Mouse (Mus musculus): ENCODE results near the gene Nudt1. TPM values are rescaled to one million over a fixed set of nuclear protein-coding genes. Genes with fewer than 3 reads are reported as not detected.
"Not testable (repeated sequence)": the region's sequence is repeated elsewhere in the genome, so short reads cannot be mapped to it uniquely, and the experiment has no call there.

Gene Nudt1
- polyA plus RNA-seq, 1 experiment from 2014 or later: 37.0 TPM

DNA sequence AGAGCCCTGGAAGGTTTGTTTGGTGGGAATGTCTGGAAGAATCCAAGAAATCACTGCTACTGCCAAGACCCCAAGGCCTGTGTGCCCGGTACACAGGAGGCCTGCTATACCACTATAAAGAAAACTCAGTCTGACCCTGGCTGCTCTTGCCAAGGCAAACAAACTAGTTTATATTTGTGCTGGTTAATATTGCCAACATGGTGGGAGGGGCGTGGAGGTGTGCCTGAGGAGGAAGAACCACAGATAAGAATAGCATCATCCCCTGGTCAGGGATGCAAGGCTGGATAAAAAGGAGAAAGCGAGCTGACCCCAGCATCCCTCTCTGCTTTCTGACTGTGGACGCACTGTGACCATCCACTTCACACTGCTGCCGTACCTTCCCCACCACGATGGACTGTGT is 30.9 kb downstream of the Nudt1 start:
- 91% methylated on average over 6 of the region's 6 CpGs for WGBS
- no peaks in the 10 kb centered on the region for H3K4me1 ChIP-seq (ENCODE audit: control insufficient read depth, insufficient read depth, low read length)
- no peak overlapping the region for H3K4me3 ChIP-seq (replicated peaks; ENCODE audit: low read length)
- no peaks in the 10 kb centered on the region for H3K9me3 ChIP-seq (replicated peaks; ENCODE audit: control insufficient read depth, low read length)
- H3K36me3 ChIP-seq (ENCODE audit: control insufficient read depth, insufficient read depth, low read length): peaks cover 9% of the 10 kb centered on the region
- no peak overlapping the region for H3K27ac ChIP-seq (ENCODE audit: low read length)
- no peak for ATAC-seq (ENCODE audit: insufficient read depth, low FRiP score)
- no peak overlapping the region for H3K4me2 ChIP-seq (ENCODE audit: low read depth, low read length)
- H3K27me3 ChIP-seq (ENCODE audit: control insufficient read depth, insufficient read depth, low read length): no peaks in the 10 kb centered on the region
- H3K9ac ChIP-seq (ENCODE audit: low read length): no peak overlapping the region

DNA sequence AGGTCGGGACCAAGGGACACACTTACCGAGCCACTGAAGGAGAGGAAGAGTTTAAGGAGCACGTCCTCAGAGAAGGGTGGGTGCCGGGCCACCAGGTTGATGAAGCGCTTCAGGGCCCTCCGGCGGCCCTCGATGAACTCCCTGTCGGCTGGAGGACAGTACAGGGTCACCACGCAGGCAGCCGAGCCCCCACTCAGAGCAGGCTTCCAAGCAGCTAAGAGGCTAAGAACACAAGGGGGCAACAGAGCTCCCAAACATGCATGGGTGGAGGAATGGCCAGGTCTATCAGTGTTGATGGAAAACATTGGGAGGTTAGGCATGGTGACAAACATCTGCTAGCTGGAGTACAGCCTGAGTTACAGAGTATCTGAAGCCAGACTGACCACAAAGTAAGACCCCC is 34.5 kb downstream of the Nudt1 start:
- H3K27me3 ChIP-seq (ENCODE audit: control insufficient read depth, insufficient read depth, low read length): no peaks in the 10 kb centered on the region
- no peak for ATAC-seq (ENCODE audit: insufficient read depth, low FRiP score)
- no peak overlapping the region for H3K27ac ChIP-seq (ENCODE audit: low read length)
- H3K4me3 ChIP-seq (replicated peaks; ENCODE audit: low read length): no peak overlapping the region
- peaks cover 9% of the 10 kb centered on the region for H3K36me3 ChIP-seq (ENCODE audit: control insufficient read depth, insufficient read depth, low read length)
- H3K9ac ChIP-seq (ENCODE audit: low read length): no peak overlapping the region
- no peaks in the 10 kb centered on the region for H3K9me3 ChIP-seq (replicated peaks; ENCODE audit: control insufficient read depth, low read length)
- H3K4me1 ChIP-seq (ENCODE audit: control insufficient read depth, insufficient read depth, low read length): no peaks in the 10 kb centered on the region
- H3K4me2 ChIP-seq (ENCODE audit: low read depth, low read length): no peak overlapping the region
- 83% methylated on average over 11 of the region's 11 CpGs for WGBS

DNA sequence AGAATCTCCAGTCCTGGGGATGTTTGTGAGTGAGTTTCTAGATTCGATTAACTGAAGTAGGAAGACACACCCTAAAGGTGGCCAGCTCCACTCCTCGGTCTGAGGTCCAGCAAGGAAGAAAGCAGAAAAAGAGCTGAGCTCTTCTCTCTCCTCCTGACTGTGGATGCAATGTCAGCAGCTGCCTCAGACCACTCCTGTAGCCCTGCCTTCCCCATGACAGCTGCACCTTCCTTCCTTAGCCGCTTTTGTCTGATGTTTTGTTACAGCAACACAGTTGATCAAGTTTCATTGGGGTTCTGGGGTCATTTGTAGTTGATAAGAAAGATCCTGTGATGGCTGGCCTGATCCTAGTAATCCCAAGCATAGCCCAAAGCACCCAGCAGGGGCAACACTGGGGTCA is 36.0 kb downstream of the Nudt1 start:
- WGBS: 78% methylated on average over 3 of the region's 3 CpGs
- no peak overlapping the region for H3K27ac ChIP-seq (ENCODE audit: low read length)
- H3K9ac ChIP-seq (ENCODE audit: low read length): no peak overlapping the region
- H3K9me3 ChIP-seq (replicated peaks; ENCODE audit: control insufficient read depth, low read length): no peaks in the 10 kb centered on the region
- ATAC-seq (ENCODE audit: insufficient read depth, low FRiP score): no peak
- H3K36me3 ChIP-seq (ENCODE audit: control insufficient read depth, insufficient read depth, low read length): peaks cover 6% of the 10 kb centered on the region
- no peak overlapping the region for H3K4me3 ChIP-seq (replicated peaks; ENCODE audit: low read length)
- no peaks in the 10 kb centered on the region for H3K27me3 ChIP-seq (ENCODE audit: control insufficient read depth, insufficient read depth, low read length)
- no peak overlapping the region for H3K4me2 ChIP-seq (ENCODE audit: low read depth, low read length)
- no peaks in the 10 kb centered on the region for H3K4me1 ChIP-seq (ENCODE audit: control insufficient read depth, insufficient read depth, low read length)

GRCm38 (mm10) chr5:140359930-140360674 is 38.6 kb downstream of the Nudt1 start:
- Histone ChIP-seq H3K4me2 (ENCODE audit: low read depth, low read length) (no peak overlapping the region), H3K4me3 (replicated peaks; ENCODE audit: low read length) (no peak overlapping the region), H3K27ac (ENCODE audit: low read length) (no peak overlapping the region), H3K9ac (ENCODE audit: low read length) (no peak overlapping the region), H3K36me3 (ENCODE audit: control insufficient read depth, insufficient read depth, low read length) (no peaks in the 10 kb centered on the region), H3K4me1 (ENCODE audit: control insufficient read depth, insufficient read depth, low read length) (no peaks in the 10 kb centered on the region), H3K9me3 (replicated peaks; ENCODE audit: control insufficient read depth, low read length) (peaks cover 5% of the 10 kb centered on the region; the same call in 1 of the 2 replicates), H3K27me3 (ENCODE audit: control insufficient read depth, insufficient read depth, low read length) (no peaks in the 10 kb centered on the region)
- WGBS: 77% methylated on average over 14 of the region's 14 CpGs
- ATAC-seq (ENCODE audit: insufficient read depth, low FRiP score): no peak

GRCm38 (mm10) chr5:140364415-140364814 is 43.0 kb downstream of the Nudt1 start:
- Histone ChIP-seq H3K4me1 (ENCODE audit: control insufficient read depth, insufficient read depth, low read length) (0 out of 2 replicates have a peak, but pooled peaks cover 2% of the 10 kb centered on the region), H3K4me3 (replicated peaks; ENCODE audit: low read length) (no peak overlapping the region), H3K27ac (ENCODE audit: low read length) (no peak overlapping the region), H3K9ac (ENCODE audit: low read length) (no peak overlapping the region), H3K36me3 (ENCODE audit: control insufficient read depth, insufficient read depth, low read length) (no peaks in the 10 kb centered on the region), H3K9me3 (replicated peaks; ENCODE audit: control insufficient read depth, low read length) (peaks cover 5% of the 10 kb centered on the region; the same call in 1 of the 2 replicates), H3K4me2 (ENCODE audit: low read depth, low read length) (no peak overlapping the region), H3K27me3 (ENCODE audit: control insufficient read depth, insufficient read depth, low read length) (no peaks in the 10 kb centered on the region)
- WGBS: 69% methylated on average over 5 of the region's 5 CpGs
- no peak for ATAC-seq (ENCODE audit: insufficient read depth, low FRiP score)

- not testable (repeated sequence) for H3K27ac ChIP-seq (ENCODE audit: low read length); ATAC-seq (ENCODE audit: insufficient read depth, low FRiP score)
Measured at GRCm38 (mm10) chr5:140368126-140368525, 46.7 kb downstream of the Nudt1 start.

DNA sequence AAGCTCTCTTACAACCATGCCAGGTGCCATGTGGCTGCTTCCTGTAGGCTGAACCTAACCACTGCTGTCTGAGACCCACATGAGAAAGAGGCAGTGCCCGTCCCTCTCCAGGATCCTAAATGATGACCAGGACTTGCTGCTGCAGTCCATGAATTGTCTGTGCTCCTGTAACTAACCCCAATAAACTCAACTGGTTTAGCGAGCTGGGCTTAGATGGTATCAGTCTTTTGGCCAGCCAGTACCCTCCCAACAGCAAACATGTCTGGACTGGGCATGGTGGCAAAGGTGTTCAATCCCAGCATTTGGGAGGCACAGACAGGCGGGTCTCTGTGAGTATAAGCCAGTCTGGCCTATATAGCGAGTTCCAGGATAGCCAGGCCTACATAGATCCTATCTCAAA is 47.5 kb downstream of the Nudt1 start:
- Histone ChIP-seq H3K27me3 (ENCODE audit: control insufficient read depth, insufficient read depth, low read length) (no peaks in the 10 kb centered on the region), H3K4me3 (replicated peaks; ENCODE audit: low read length) (no peak overlapping the region), H3K36me3 (ENCODE audit: control insufficient read depth, insufficient read depth, low read length) (no peaks in the 10 kb centered on the region), H3K9ac (ENCODE audit: low read length) (no peak overlapping the region), H3K27ac (ENCODE audit: low read length) (no peak overlapping the region), H3K4me2 (ENCODE audit: low read depth, low read length) (no peak overlapping the region), H3K9me3 (replicated peaks; ENCODE audit: control insufficient read depth, low read length) (no peaks in the 10 kb centered on the region), H3K4me1 (ENCODE audit: control insufficient read depth, insufficient read depth, low read length) (0 out of 2 replicates have a peak, but pooled peaks cover 2% of the 10 kb centered on the region)
- no peak for ATAC-seq (ENCODE audit: insufficient read depth, low FRiP score)
- WGBS: 87% methylated on average over 4 of the region's 4 CpGs

More at GRCm38 (mm10) chr5:140368126-140368525, 46.7 kb downstream of the Nudt1 start:
- H3K9me3 ChIP-seq (replicated peaks; ENCODE audit: control insufficient read depth, low read length); H3K9ac ChIP-seq (ENCODE audit: low read length); H3K27me3 ChIP-seq (ENCODE audit: control insufficient read depth, insufficient read depth, low read length); H3K4me1 ChIP-seq (ENCODE audit: control insufficient read depth, insufficient read depth, low read length); H3K4me2 ChIP-seq (ENCODE audit: low read depth, low read length); H3K36me3 ChIP-seq (ENCODE audit: control insufficient read depth, insufficient read depth, low read length); H3K4me3 ChIP-seq (replicated peaks; ENCODE audit: low read length): not testable (repeated sequence)
- WGBS: 89% methylated on average over 2 of the region's 2 CpGs

GRCm38 (mm10) chr5:140369466-140369865 is 48.0 kb downstream of the Nudt1 start:
- no peak overlapping the region for H3K9ac ChIP-seq (ENCODE audit: low read length)
- H3K27ac ChIP-seq (ENCODE audit: low read length): no peak overlapping the region
- WGBS: 68% methylated on average over 2 of the region's 2 CpGs
- H3K9me3 ChIP-seq (replicated peaks; ENCODE audit: control insufficient read depth, low read length): no peaks in the 10 kb centered on the region
- no peak overlapping the region for H3K4me3 ChIP-seq (replicated peaks; ENCODE audit: low read length)
- H3K36me3 ChIP-seq (ENCODE audit: control insufficient read depth, insufficient read depth, low read length): no peaks in the 10 kb centered on the region
- 0 out of 2 replicates have a peak, but pooled peaks cover 2% of the 10 kb centered on the region for H3K4me1 ChIP-seq (ENCODE audit: control insufficient read depth, insufficient read depth, low read length)
- no peak overlapping the region for H3K4me2 ChIP-seq (ENCODE audit: low read depth, low read length)
- no peak for ATAC-seq (ENCODE audit: insufficient read depth, low FRiP score)
- H3K27me3 ChIP-seq (ENCODE audit: control insufficient read depth, insufficient read depth, low read length): no peaks in the 10 kb centered on the region

GRCm38 (mm10) chr5:140370446-140371254 is 49.2 kb downstream of the Nudt1 start:
- H3K36me3 ChIP-seq (ENCODE audit: control insufficient read depth, insufficient read depth, low read length): no peaks in the 10 kb centered on the region
- H3K9ac ChIP-seq (ENCODE audit: low read length): peak overlapping the region; percentile 48; the same call in 1 of the 2 replicates
- 58% methylated on average over 6 of the region's 6 CpGs for WGBS
- H3K27ac ChIP-seq (ENCODE audit: low read length): peak overlapping the region; percentile 55
- no peaks in the 10 kb centered on the region for H3K27me3 ChIP-seq (ENCODE audit: control insufficient read depth, insufficient read depth, low read length)
- 0 out of 2 replicates have a peak, but pooled peaks cover 2% of the 10 kb centered on the region for H3K4me1 ChIP-seq (ENCODE audit: control insufficient read depth, insufficient read depth, low read length)
- no peaks in the 10 kb centered on the region for H3K9me3 ChIP-seq (replicated peaks; ENCODE audit: control insufficient read depth, low read length)
- H3K4me2 ChIP-seq (ENCODE audit: low read depth, low read length): no peak overlapping the region
- ATAC-seq (ENCODE audit: insufficient read depth, low FRiP score): no peak
- H3K4me3 ChIP-seq (replicated peaks; ENCODE audit: low read length): no peak overlapping the region
